Comparison of ENCODE assay signal across 9 mouse cellular contexts in genomic region chr4:115059871-115060270, GRCm38 (mm10). TPM values are rescaled to one million over a fixed set of nuclear protein-coding genes. Genes with fewer than 3 reads are reported as not detected.
DNase-seq lines count a peak whose midpoint lies in the region; ATAC-seq lines count a peak whose summit lies in the region.
"Had no signal": no experiment of that assay in that cellular context is flagged by ENCODE, and none has a peak within 500 bp of the region (broad histone marks: within the 10 kb centered on the region; RNA-seq: fewer than 3 reads in every experiment).

No protein-coding gene starts in this region.

- no peak for ATAC-seq in embryonic facial prominence, embryonic 13.5 days (ENCODE audit: insufficient number of reproducible peaks, insufficient read depth, low FRiP score, low TSS enrichment, low read depth)
- ATAC-seq in lung, embryonic 16.5 days (ENCODE audit: low read depth) = no peak
- no peak for ATAC-seq in activated CD4-positive, CD25-positive, alpha-beta regulatory T cell, adult 4 months

- H3K9me3 ChIP-seq in embryonic facial prominence, embryonic 13.5 days = no peaks in the 10 kb centered on the region
- no peaks in the 10 kb centered on the region for H3K9me3 ChIP-seq in lung, embryonic 16.5 days (ENCODE audit: control insufficient read depth, low read length)

- peaks cover 99% of the 10 kb centered on the region for H3K27me3 ChIP-seq in embryonic facial prominence, embryonic 13.5 days
- H3K27me3 ChIP-seq in lung, embryonic 16.5 days (ENCODE audit: control insufficient read depth, insufficient read depth, low read depth, low read length) = peaks cover 85% of the 10 kb centered on the region

- no peak overlapping the region for H3K27ac ChIP-seq in embryonic facial prominence, embryonic 13.5 days
- peak overlapping the region; percentile 15; the same call in 1 of the 2 replicates for H3K27ac ChIP-seq in lung, embryonic 16.5 days (ENCODE audit: low read length)

- H3K36me3 ChIP-seq in embryonic facial prominence, embryonic 13.5 days = no peaks in the 10 kb centered on the region
- no peaks in the 10 kb centered on the region for H3K36me3 ChIP-seq in lung, embryonic 16.5 days (ENCODE audit: control insufficient read depth, insufficient read depth, low read length)

- peaks cover 18% of the 10 kb centered on the region for H3K4me1 ChIP-seq in embryonic facial prominence, embryonic 13.5 days
- peaks cover 18% of the 10 kb centered on the region for H3K4me1 ChIP-seq in lung, embryonic 16.5 days (replicated peaks; ENCODE audit: control insufficient read depth, insufficient read depth, low read length)

- H3K4me3 ChIP-seq in embryonic facial prominence, embryonic 13.5 days = peak overlapping the region; percentile 20; the same call in 1 of the 2 replicates
- peak overlapping the region; percentile 54 for H3K4me3 ChIP-seq in lung, embryonic 16.5 days (ENCODE audit: low read length)
- H3K4me3 ChIP-seq: myocyte had no signal

- DNase-seq in R1 (ENCODE audit: low read depth, low spot score) = peak; percentile 65
- peak; percentile 27 for DNase-seq in kidney, adult 11 months
- no peak for DNase-seq in Muller cell, postnatal 12 days (ENCODE audit: inconsistent ontology term)
- DNase-seq in layer of hippocampus, postnatal 36 days = no peak
- no peak for DNase-seq in right cerebral cortex, postnatal 10 days (ENCODE audit: low spot score in 2 of 2)

- WGBS in embryonic facial prominence, embryonic 13.5 days = 4% methylated on average over 12 of the region's 12 CpGs
- 11% methylated on average over 12 of the region's 12 CpGs for WGBS in lung, embryonic 16.5 days

- no peak overlapping the region for H3K4me2 ChIP-seq in embryonic facial prominence, embryonic 13.5 days
- peak overlapping the region; percentile 38 for H3K4me2 ChIP-seq in lung, embryonic 16.5 days (ENCODE audit: low read depth, low read length)

- H3K9ac ChIP-seq in embryonic facial prominence, embryonic 13.5 days = no peak overlapping the region
- H3K9ac ChIP-seq in lung, embryonic 16.5 days (ENCODE audit: low read length) = peak overlapping the region; percentile 2; the same call in 1 of the 2 replicates

RNA-seq across cellular contexts. Expression of gene Tal1, which starts 3.6 kb away (rescaled TPM):
- 1.4 and 1.7 TPM in 2 replicates for polyA plus RNA-seq in embryonic facial prominence, embryonic 13.5 days (2015; fragmentation: Nextera tagmentation; extraction: Ambion mirVana)
- 1.6 and 1.7 TPM in 2 replicates for polyA plus RNA-seq in lung, embryonic 16.5 days (2015; fragmentation: Nextera tagmentation; extraction: Ambion mirVana)
- not detected for polyA plus RNA-seq in activated CD4-positive, CD25-positive, alpha-beta regulatory T cell, adult 4 months (2017; shearing (Covaris generic))
- total RNA-seq in layer of hippocampus, postnatal 36 days (2021) = 1 to 10 TPM; 1.1 to 1.3 TPM
- polyA plus RNA-seq: myocyte had no signal

RNA-seq across cellular contexts. Expression of gene Pdzk1ip1, which starts 28.6 kb away (rescaled TPM):
- polyA plus RNA-seq in embryonic facial prominence, embryonic 13.5 days (2015; fragmentation: Nextera tagmentation; extraction: Ambion mirVana) = 8.7 and 12.3 TPM in 2 replicates
- polyA plus RNA-seq in lung, embryonic 16.5 days (2015; fragmentation: Nextera tagmentation; extraction: Ambion mirVana) = 33.8 and 37.9 TPM in 2 replicates
- 10 to 100 TPM; 31.4 to 40.8 TPM for polyA plus RNA-seq in activated CD4-positive, CD25-positive, alpha-beta regulatory T cell, adult 4 months (2017; shearing (Covaris generic))
- total RNA-seq in layer of hippocampus, postnatal 36 days (2021) = under 1 TPM in 1 of 2 experiments, not detected in 1; 0.75 TPM

RNA-seq across cellular contexts. Expression of gene Stil, which starts 59.9 kb away (rescaled TPM):
- 12.4 and 12.5 TPM in 2 replicates for polyA plus RNA-seq in embryonic facial prominence, embryonic 13.5 days (2015; fragmentation: Nextera tagmentation; extraction: Ambion mirVana)
- 14.2 and 18.1 TPM in 2 replicates for polyA plus RNA-seq in lung, embryonic 16.5 days (2015; fragmentation: Nextera tagmentation; extraction: Ambion mirVana)
- 1 to 10 TPM; 6.0 to 6.7 TPM for polyA plus RNA-seq in activated CD4-positive, CD25-positive, alpha-beta regulatory T cell, adult 4 months (2017; shearing (Covaris generic))
- under 1 TPM; 0.33 to 0.35 TPM for total RNA-seq in layer of hippocampus, postnatal 36 days (2021)

Comparison
In these comparisons a context has a peak if more than half of its experiments do, and no peak if none do; other contexts are left out.
1. DNase-seq: peak in R1 (single experiment) and kidney, adult 11 months (single experiment); none in Muller cell, postnatal 12 days (single experiment), layer of hippocampus, postnatal 36 days (0 of 2) and right cerebral cortex, postnatal 10 days (0 of 2).